Mouse (Mus musculus): ENCODE data around the gene Tigd3. TPM values are rescaled to one million over a fixed set of nuclear protein-coding genes. Genes with fewer than 3 reads are reported as not detected.
A peak's percentile ranks its signal among the peaks of the same experiment; 100 is the strongest.

Tigd3 gene
- total and polyA plus RNA-seq, 3 experiments, result 2.1 to 2.2 TPM; not detected in 1

DNA sequence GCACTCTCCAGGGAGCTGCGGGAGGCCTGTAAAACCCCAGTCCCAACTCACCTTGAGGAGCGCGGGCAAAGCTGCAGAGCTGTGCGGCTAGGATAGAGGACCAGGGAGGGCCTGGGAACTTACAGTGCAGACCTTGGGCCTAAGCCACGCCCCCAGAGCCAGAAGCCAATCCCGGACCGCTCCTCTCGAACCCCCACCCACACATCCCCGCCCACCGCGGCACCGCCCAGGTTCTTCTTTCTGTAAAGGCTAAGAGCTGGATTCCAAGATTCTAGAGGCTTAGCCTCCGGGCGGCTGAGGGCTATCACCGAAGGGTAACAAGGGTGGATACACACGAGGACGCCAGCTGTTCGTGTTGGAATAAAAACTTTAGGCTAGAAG lies 30.8 kb upstream of the Tigd3 start, which contains the start of gene Cdc42ep2 (continued):
- TF ChIP-seq USF2 (IDR thresholded peaks at IDR 0.05; ENCODE audit: borderline replicate concordance in 1 of 2, insufficient read depth in 1 of 2, low read depth in 1 of 2, low read length in 2 of 2) (no peak), TAL1 (IDR thresholded peaks at IDR 0.05; ENCODE audit: low read length) (no peak), ZC3H11A (IDR thresholded peaks at IDR 0.05; ENCODE audit: low read depth, low read length) (no peak), KAT2A (conservative IDR thresholded peaks at IDR 0.05; ENCODE audit: low read depth, low read length) (no peak), HCFC1 (IDR thresholded peaks at IDR 0.05; ENCODE audit: low read depth, low read length) (no peak), MEF2A (IDR thresholded peaks at IDR 0.05; ENCODE audit: extremely low read depth, insufficient replicate concordance, low read depth, low read length, poor library complexity, severe bottlenecking) (no peak), POLR2AphosphoS2 (IDR thresholded peaks at IDR 0.05; ENCODE audit: low read length) (no peak), MXI1 (IDR thresholded peaks at IDR 0.05; ENCODE audit: low read depth, low read length) (0 out of 2 replicates have a peak, but pooled peaks have one; percentile 23), EP300 (IDR thresholded peaks at IDR 0.05; ENCODE audit: low read depth in 1 of 2, low read length in 2 of 2) (no peak), ETS1 (IDR thresholded peaks at IDR 0.05; ENCODE audit: low read depth, low read length) (no peak), SMC3 (IDR thresholded peaks at IDR 0.05; ENCODE audit: low read depth, low read length) (no peak), RAD21 (IDR thresholded peaks at IDR 0.05; ENCODE audit: low read depth, low read length) (no peak), E2F4 (IDR thresholded peaks at IDR 0.05; ENCODE audit: borderline replicate concordance, low read depth, low read length) (no peak), TBP (IDR thresholded peaks at IDR 0.05; ENCODE audit: low read depth, low read length) (0 out of 2 replicates have a peak, but pooled peaks have one; percentile 22), CHD1 (IDR thresholded peaks at IDR 0.05; ENCODE audit: low read depth, low read length) (no peak)

- Histone ChIP-seq H3K27ac (ENCODE audit: control insufficient read depth, low read depth, low read length) (peak overlapping the region; percentile 6; the same call in 1 of the 2 replicates), H3K9me3 (replicated peaks; ENCODE audit: insufficient read depth, low read length) (no peaks in the 10 kb centered on the region), H3K9ac (ENCODE audit: control insufficient read depth, low read depth, low read length, poor library complexity, severe bottlenecking) (peak overlapping the region; percentile 52), H3K79me2 (ENCODE audit: control insufficient read depth, insufficient read depth, low read length, poor library complexity) (no peaks in the 10 kb centered on the region), H3K36me3 (ENCODE audit: control insufficient read depth in 1 of 2, insufficient read depth in 2 of 2, low read length in 2 of 2) (peaks cover 0 to 12% of the 10 kb centered on the region in 2 experiments; a peak in 2 of 4 replicates), H3K4me1 (ENCODE audit: control insufficient read depth in 1 of 2, insufficient read depth in 2 of 2, low read length in 2 of 2) (peaks cover 12 to 16% of the 10 kb centered on the region in 2 experiments), H3K4me3 (ENCODE audit: control insufficient read depth in 1 of 2, insufficient read depth in 1 of 2, low read depth in 2 of 2, low read length in 2 of 2) (peak overlapping the region; percentile 57 to 68), H3K27me3 (ENCODE audit: control insufficient read depth in 1 of 2, insufficient read depth in 2 of 2, low read length in 2 of 2) (no peaks in the 10 kb centered on the region)
- DNase-seq (ENCODE audit: low read depth, low spot score), result peak; percentile 92
- TF ChIP-seq TBP (IDR thresholded peaks at IDR 0.05; ENCODE audit: low read depth, low read length) (no peak), NRF1 (IDR thresholded peaks at IDR 0.05; ENCODE audit: insufficient read depth, low read depth, low read length, poor library complexity, severe bottlenecking) (no peak), NELFE (IDR thresholded peaks at IDR 0.05; ENCODE audit: low read depth, low read length) (no peak), MYC (IDR thresholded peaks at IDR 0.05; ENCODE audit: low read depth, low read length) (0 out of 2 replicates have a peak, but pooled peaks have one; percentile 21), MAFK (IDR thresholded peaks at IDR 0.05; ENCODE audit: borderline replicate concordance, low read depth, low read length) (no peak), MAZ (IDR thresholded peaks at IDR 0.05; ENCODE audit: low read depth, low read length) (0 out of 2 replicates have a peak, but pooled peaks have one; percentile 50), USF1 (IDR thresholded peaks at IDR 0.05; ENCODE audit: low read depth, low read length) (no peak), MYB (IDR thresholded peaks at IDR 0.05; ENCODE audit: low read depth, low read length) (no peak), TAL1 (IDR thresholded peaks at IDR 0.05; ENCODE audit: low read length) (no peak), POLR2A (IDR thresholded peaks at IDR 0.05; ENCODE audit: control insufficient read depth in 1 of 2, insufficient read depth in 1 of 2, low read depth in 1 of 2, low read length in 2 of 2, poor library complexity in 1 of 2) (no peak), EP300 (IDR thresholded peaks at IDR 0.05; ENCODE audit: low read depth in 1 of 2, low read length in 2 of 2) (0 out of 4 replicates have a peak, but pooled peaks of 1 of the 2 experiments have one; percentile 24), UBTF (IDR thresholded peaks at IDR 0.05; ENCODE audit: borderline replicate concordance, insufficient read depth, low read depth, low read length) (0 out of 2 replicates have a peak, but pooled peaks have one; percentile 11), JUND (IDR thresholded peaks at IDR 0.05; ENCODE audit: low read depth, low read length) (0 out of 2 replicates have a peak, but pooled peaks have one; percentile 12), ZMIZ1 (IDR thresholded peaks at IDR 0.05; ENCODE audit: low read depth, low read length) (0 out of 2 replicates have a peak, but pooled peaks have one; percentile 11), USF2 (IDR thresholded peaks at IDR 0.05; ENCODE audit: borderline replicate concordance in 1 of 2, insufficient read depth in 1 of 2, low read depth in 1 of 2, low read length in 2 of 2) (no peak), CHD1 (IDR thresholded peaks at IDR 0.05; ENCODE audit: low read depth, low read length) (0 out of 2 replicates have a peak, but pooled peaks have one; percentile 63), TCF12 (IDR thresholded peaks at IDR 0.05; ENCODE audit: low read depth, low read length) (no peak), MAX (IDR thresholded peaks at IDR 0.05; ENCODE audit: low read length) (0 out of 2 replicates have a peak, but pooled peaks have one; percentile 40), MEF2A (IDR thresholded peaks at IDR 0.05; ENCODE audit: extremely low read depth, insufficient replicate concordance, low read depth, low read length, poor library complexity, severe bottlenecking) (no peak), HCFC1 (IDR thresholded peaks at IDR 0.05; ENCODE audit: low read depth, low read length) (no peak), E2F4 (IDR thresholded peaks at IDR 0.05; ENCODE audit: borderline replicate concordance, low read depth, low read length) (0 out of 2 replicates have a peak, but pooled peaks have one; percentile 33), ELF1 (IDR thresholded peaks at IDR 0.05; ENCODE audit: low read depth, low read length) (no peak), RAD21 (IDR thresholded peaks at IDR 0.05; ENCODE audit: low read depth, low read length) (peak; percentile 73), RCOR1 (IDR thresholded peaks at IDR 0.05; ENCODE audit: low read depth, low read length) (no peak)
Observed at GRCm38 (mm10) chr19:5923990-5924712, 30.2 kb upstream of the Tigd3 start.

Data from MEL (cell line).